Mouse (Mus musculus): ENCODE measurements at regions not wholly inside any gene's neighbourhood (a gene's known extent, or its start where the extent isn't known, plus 50 kb on each side); places are given as distances from the start of the nearest gene placed in this dataset.

DNA sequence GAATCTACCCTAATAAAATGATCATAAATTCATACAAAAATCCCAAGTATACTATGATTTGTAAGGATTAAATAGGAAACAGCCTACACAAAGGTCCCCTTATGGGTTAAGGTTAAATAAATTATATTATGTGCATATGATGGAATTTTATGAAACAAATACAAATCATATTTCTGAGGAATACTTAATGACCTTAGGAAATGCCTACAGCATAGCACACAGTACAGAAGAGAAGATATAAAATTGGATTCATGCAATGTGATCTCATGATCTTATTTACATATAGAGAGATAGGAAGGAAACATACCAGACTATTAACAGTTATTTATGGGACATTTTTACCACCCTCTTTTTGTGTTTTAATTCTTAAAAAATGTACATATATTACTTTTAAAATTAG lies 227.7 kb downstream of the Emp1 start:
- intact Hi-C loops (cut with DNase I; ENCODE audit: low total_unique reads), result no loop called here
- no peak for DNase-seq

DNA sequence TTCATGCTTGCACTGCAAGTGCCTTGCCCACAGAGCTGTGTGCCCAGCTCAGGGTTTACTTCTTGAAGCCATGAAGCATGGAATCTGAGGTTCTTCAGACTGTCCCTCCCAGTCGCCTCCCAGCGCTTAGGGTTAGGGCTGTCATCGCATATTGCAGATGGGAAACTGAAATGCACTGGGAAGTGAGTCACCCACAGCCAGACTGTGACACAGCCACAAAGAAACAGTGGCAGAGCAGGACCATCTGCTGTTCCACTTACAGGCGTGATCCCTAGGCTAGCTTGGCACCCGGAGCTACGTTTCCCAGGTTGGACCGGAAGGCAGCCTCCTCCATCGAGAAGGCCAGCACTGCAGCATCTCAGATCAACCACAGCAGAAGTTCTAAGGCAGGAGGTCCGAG lies 228.7 kb downstream of the Emp1 start:
- DNase-seq, result no peak
- intact Hi-C loops (cut with DNase I; ENCODE audit: low total_unique reads), result no loop called here

DNA sequence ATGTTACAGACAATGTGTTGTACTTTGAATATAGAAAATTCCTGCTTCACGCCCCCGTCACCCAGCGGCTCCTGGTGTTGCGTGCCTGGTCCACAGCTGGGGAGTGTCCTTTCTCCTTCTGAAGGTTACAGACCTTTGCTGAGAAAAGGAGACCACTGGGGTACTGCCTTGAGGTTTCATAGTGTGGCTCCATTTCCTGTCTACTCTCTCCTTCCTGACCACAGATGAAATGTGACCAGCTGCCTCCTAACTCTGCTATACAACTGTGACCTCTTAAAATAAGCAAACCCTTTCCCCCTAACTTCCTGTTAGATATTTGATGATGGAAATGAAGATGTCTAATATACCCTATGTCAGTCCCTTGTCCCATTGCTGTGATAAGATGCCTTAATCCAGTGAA lies 234.0 kb downstream of the Emp1 start:
- DNase-seq, result no peak
- intact Hi-C loops (cut with DNase I; ENCODE audit: low total_unique reads), result no loop called here

- intact Hi-C loops (cut with DNase I; ENCODE audit: low total_unique reads), result no loop called here
- DNase-seq, result no peak
Measured at GRCm38 (mm10) chr6:135610504-135611096, 248.3 kb downstream of the Emp1 start.

DNA sequence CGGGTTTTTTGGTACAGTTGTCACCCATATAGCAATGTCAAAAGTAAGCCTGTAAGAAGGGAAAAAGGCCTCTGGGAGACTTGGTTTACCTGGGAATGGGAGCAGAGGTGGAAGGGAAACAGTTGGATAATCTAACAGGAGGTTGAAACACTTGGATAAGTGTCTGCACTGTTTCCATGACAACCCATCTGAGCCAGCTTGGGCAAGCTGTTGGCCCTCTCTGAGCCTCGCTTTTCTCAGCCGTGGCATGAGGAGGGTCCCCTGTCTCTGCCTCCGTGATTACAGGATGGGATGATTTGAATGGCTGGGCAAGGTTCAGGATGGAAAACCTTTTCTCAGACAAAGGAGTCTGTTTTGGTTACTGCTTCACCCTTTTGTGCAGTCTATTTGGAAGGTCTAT lies 265.6 kb downstream of the Emp1 start:
- intact Hi-C loops (cut with DNase I; ENCODE audit: low total_unique reads), result no loop called here

GRCm38 (mm10) chr6:135629236-135629635 lies 266.9 kb downstream of the Emp1 start:
- DNase-seq, result no peak
- intact Hi-C loops (cut with DNase I; ENCODE audit: low total_unique reads), result no loop called here

More for the DNA sequence above, 265.6 kb downstream of the Emp1 start:
- no peak for DNase-seq

DNA sequence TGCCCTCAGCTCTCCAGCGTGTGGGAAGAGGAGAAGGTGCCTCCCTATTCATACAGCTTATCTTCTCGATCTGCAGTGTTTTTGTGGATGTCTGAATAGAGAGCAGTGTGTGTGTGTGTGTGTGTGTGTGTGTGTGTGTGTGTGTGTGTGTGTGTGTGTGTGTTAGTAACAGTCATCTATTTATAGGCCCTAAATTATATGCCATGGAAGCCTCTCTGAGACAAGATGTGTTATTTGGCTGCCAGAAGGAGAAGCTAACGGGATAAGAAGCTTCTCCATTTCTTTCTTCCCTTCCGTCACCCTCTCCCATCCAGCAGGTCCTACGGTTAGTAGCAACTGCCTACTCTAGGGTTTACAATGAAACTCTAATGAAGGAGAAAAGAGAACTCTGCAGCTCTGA lies 270.3 kb downstream of the Emp1 start:
- no peak for DNase-seq
- intact Hi-C loops (cut with DNase I; ENCODE audit: low total_unique reads), result no loop called here

GRCm38 (mm10) chr6:135636648-135637047 lies 274.3 kb downstream of the Emp1 start:
- intact Hi-C loops (cut with DNase I; ENCODE audit: low total_unique reads), result no loop called here
- no peak for DNase-seq

DNA sequence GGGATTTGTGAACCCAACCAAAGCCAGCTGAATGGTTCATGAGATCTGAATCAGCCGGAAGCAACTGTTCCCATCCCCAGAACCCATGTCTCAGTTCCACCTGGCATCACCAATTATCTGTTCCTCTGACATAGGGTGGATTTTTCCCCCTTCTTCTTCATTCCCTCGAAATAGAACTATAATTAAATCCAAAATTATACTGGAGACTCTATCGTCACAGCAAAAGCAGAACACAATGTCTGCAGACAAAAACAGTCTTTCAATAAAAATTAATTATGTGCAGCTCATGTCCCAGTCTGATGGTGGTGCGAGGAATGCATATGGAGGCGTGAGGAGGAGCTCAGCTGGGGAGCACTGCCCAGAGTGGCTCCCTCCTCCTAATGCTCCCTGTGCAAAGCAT lies 280.4 kb downstream of the Emp1 start:
- intact Hi-C loops (cut with DNase I; ENCODE audit: low total_unique reads), result no loop called here
- DNase-seq, result no peak

- intact Hi-C loops (cut with DNase I; ENCODE audit: low total_unique reads), result loop anchor here (5.0 kb wide), 1 partner anchor 204 kb away; no protein-coding TSS in a partner anchor
- no peak for DNase-seq
Measured at GRCm38 (mm10) chr6:135646177-135646576, 283.8 kb downstream of the Emp1 start.

DNA sequence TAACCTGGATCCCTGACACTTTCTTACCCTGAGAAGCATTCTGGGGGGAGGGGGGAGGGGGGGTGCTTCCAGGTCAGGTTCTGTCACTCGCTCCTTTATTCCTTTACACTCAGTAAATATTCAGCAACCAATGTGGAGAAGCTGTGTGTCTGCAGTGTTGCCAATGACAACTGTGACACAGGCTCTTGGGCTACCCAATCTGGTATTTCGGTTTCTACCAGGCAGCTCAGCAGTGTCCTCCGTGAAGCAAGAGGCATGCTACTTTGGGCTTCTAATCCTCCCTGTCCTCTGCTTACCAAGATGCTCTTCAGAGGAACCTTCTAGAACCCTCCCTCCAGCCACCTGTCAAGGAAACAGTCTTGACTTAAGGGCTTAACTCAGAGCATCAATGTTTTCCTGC lies 290.7 kb downstream of the Emp1 start:
- no peak for DNase-seq
- intact Hi-C loops (cut with DNase I; ENCODE audit: low total_unique reads), result no loop called here

- no peak for DNase-seq
- intact Hi-C loops (cut with DNase I; ENCODE audit: low total_unique reads), result no loop called here
Measured at GRCm38 (mm10) chr6:135662386-135662785, 300.0 kb downstream of the Emp1 start.

DNA sequence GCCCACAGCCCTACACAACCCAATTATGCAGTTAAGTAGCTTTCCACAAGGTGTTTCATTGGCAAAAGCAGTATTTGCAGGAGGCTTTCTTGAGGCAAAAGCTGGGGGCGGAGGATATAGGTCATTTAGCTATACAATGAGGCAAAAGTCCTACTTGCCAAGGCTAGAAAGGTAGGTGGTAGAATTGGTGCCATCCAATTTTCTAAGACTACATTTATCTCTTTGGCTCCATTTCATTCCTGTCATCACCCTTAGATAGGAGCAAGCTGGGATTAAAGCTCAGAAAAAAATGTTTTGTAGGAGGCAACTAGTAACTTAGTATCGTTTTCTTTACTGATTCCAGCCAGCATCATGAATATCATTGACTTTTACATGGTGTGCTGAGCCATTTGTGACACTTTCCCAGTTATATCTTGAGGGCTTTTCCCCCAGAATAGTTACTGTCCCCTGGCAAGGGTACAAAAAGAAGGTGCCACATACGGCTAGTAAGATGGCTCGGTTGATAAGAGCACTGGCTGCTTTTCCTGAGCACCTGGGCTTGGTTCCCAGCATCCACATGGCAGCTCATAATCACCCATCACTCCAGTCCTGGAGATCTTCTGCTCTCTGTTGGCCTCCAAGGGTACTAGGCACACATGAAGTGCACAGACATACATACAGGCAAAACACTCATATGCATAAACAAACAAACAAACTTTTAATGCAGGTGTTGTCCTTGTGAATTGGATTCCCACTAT lies 300.6 kb downstream of the Emp1 start:
- intact Hi-C loops (cut with DNase I; ENCODE audit: low total_unique reads), result no loop called here
- no peak for DNase-seq
